Mouse (Mus musculus) lung, postnatal 10 days (tissue): ENCODE data around the gene Ppp1cb.
"Not testable (repeated sequence)": the region's sequence is repeated elsewhere in the genome, so short reads cannot be mapped to it uniquely, and the experiment has no call there.

Experiments
- DNase-seq: peaks from one replicate; pipeline ENCODE4 v3.0.0; 2021

Gene Ppp1cb

GRCm38 (mm10) chr5:32458408-32459143, at the start of gene Ppp1cb:
TSS of gene Ppp1cb (plus strand) at chr5:32458843.
- peak; percentile 99 for DNase-seq

- no peak for DNase-seq
These were observed 48.9 kb upstream of the Ppp1cb start for GRCm38 (mm10) chr5:32409747-32410146.

- no peak for DNase-seq
These were observed 47.5 kb upstream of the Ppp1cb start for GRCm38 (mm10) chr5:32410954-32411688.

GRCm38 (mm10) chr5:32412186-32412950, 46.3 kb upstream of the Ppp1cb start:
- peak; percentile 58 for DNase-seq

GRCm38 (mm10) chr5:32413083-32413482, 45.6 kb upstream of the Ppp1cb start:
- DNase-seq, result peak; percentile 29

GRCm38 (mm10) chr5:32413569-32413968, 45.1 kb upstream of the Ppp1cb start:
- no peak for DNase-seq

GRCm38 (mm10) chr5:32414461-32414985, 44.1 kb upstream of the Ppp1cb start:
- DNase-seq, result peak; percentile 26

GRCm38 (mm10) chr5:32415554-32415953, 43.1 kb upstream of the Ppp1cb start:
- DNase-seq, result no peak

GRCm38 (mm10) chr5:32416881-32417280, 41.8 kb upstream of the Ppp1cb start:
- peak; percentile 78 for DNase-seq

GRCm38 (mm10) chr5:32422081-32422589, 36.5 kb upstream of the Ppp1cb start:
- peak; percentile 21 for DNase-seq

GRCm38 (mm10) chr5:32423339-32424046, 35.1 kb upstream of the Ppp1cb start:
- DNase-seq, result no peak

- DNase-seq, result no peak
These were observed 34.2 kb upstream of the Ppp1cb start for GRCm38 (mm10) chr5:32424464-32424863.

GRCm38 (mm10) chr5:32425485-32426171, 33.0 kb upstream of the Ppp1cb start:
- no peak for DNase-seq

GRCm38 (mm10) chr5:32430399-32430798, 28.2 kb upstream of the Ppp1cb start:
- no peak for DNase-seq

- DNase-seq, result not testable (repeated sequence)
These were observed 24.3 kb upstream of the Ppp1cb start for GRCm38 (mm10) chr5:32434346-32434745.

GRCm38 (mm10) chr5:32435612-32436011, 23.0 kb upstream of the Ppp1cb start:
- no peak for DNase-seq

- DNase-seq, result peak; percentile 40
These were observed 20.6 kb upstream of the Ppp1cb start for GRCm38 (mm10) chr5:32437901-32438563.

GRCm38 (mm10) chr5:32438564-32438922, 20.1 kb upstream of the Ppp1cb start:
- DNase-seq, result no peak

GRCm38 (mm10) chr5:32441336-32441735, 17.3 kb upstream of the Ppp1cb start:
- DNase-seq, result no peak

GRCm38 (mm10) chr5:32441992-32442575, 16.6 kb upstream of the Ppp1cb start:
- DNase-seq, result no peak

- DNase-seq, result no peak
These were observed 14.7 kb upstream of the Ppp1cb start for GRCm38 (mm10) chr5:32443906-32444305.
